Mouse (Mus musculus) retina, postnatal 1 day (tissue): Measurements from ENCODE around the gene Rdh5.

Experiments
- DNase-seq: peaks from one replicate; pipeline ENCODE4 v3.0.0-alpha.2; 2012

Gene Rdh5

GRCm38 (mm10) chr10:128929638-128930378 lies 7.1 kb upstream of the Rdh5 start:
- DNase-seq: no peak

DNA sequence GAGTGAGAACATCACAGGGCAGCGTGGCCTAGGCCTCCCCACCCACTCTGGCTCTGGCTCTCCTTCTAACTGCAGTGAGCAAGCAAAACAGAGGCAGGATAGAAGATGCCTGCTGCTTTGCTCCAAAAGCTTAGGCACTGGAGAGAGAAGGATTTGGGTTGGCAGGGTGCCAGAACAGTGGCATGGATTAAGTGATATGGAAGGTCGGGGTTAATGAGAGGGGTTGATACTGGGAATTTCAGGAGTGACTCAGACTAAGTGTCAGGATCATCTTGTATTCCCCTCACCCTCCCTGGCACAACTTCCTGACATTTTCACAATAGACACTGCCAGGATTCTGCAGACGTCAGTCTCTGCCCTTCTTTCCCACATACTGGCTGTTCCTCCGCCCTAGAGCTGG lies 5.7 kb upstream of the Rdh5 start:
- DNase-seq: peak; percentile 73

DNA sequence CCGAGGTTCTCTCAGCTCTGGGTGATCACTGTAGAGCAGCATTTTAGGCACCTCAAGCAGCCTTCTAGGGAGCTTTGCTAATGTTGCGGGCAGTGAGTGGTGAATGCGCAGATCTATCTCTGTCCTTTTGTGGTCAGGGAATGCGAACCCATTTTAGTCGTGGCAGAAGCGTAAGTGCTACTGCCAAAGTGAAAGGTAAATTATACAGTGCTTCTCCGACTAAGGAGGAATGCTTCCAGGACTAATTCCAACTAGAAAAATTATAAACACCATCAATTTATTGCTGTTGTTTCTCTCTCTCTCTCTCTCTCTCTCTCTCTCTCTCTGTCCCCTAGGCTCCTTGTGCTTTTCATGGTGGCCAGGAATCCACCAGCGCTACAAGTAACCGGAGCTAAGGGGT lies 1.2 kb upstream of the Rdh5 start, which contains the start of gene Bloc1s1:
Gene Bloc1s1 (minus strand): TSS at position 101 of the 400 bp plus-strand sequence.
- DNase-seq: no peak

DNA sequence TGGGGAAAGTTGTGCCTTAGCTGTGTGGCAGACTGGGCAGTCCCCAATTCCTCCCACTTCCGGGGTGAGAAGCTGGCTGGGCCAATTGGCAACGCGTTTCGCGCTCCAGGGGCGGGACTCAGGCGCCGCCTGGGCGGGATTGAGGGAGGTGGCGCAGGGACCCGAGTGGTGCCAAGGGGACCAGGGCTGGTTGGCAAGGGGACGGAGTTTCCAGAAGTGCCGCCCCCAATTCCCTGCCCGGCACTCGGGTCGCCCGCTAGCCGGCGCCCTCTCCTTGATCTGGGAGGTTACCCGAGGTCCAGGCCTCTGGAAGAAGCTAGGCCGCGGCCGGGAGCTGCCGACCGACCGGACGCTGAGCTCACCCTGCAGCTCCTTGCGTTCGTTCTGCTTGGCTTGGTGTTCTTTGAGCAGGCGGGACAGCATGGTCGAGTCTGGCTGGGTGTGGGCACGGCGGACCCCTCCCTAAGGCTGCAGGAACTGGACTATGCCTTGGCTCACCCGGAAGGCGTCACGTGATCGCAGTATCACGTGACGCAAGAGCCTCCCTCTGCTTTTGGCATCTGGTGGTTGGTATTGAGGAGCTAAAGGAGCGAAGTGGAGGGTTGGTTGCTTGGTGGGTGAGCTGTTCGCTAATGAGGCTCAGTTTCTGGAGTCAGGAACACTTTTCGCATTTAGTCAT lies 464 bp upstream of the Rdh5 start:
- DNase-seq: peak; percentile 96

GRCm38 (mm10) chr10:128921883-128922821 lies 536 bp downstream of the Rdh5 start:
- DNase-seq: no peak

- no peak for DNase-seq
These were observed 1.4 kb downstream of the Rdh5 start for GRCm38 (mm10) chr10:128921251-128921650.

- no peak for DNase-seq
These were observed 1.9 kb downstream of the Rdh5 start for GRCm38 (mm10) chr10:128920736-128921161.

- DNase-seq: no peak
These were observed 2.7 kb downstream of the Rdh5 start for GRCm38 (mm10) chr10:128919966-128920365.

- DNase-seq: no peak
These were observed 3.5 kb downstream of the Rdh5 start for GRCm38 (mm10) chr10:128919203-128919631.

DNA sequence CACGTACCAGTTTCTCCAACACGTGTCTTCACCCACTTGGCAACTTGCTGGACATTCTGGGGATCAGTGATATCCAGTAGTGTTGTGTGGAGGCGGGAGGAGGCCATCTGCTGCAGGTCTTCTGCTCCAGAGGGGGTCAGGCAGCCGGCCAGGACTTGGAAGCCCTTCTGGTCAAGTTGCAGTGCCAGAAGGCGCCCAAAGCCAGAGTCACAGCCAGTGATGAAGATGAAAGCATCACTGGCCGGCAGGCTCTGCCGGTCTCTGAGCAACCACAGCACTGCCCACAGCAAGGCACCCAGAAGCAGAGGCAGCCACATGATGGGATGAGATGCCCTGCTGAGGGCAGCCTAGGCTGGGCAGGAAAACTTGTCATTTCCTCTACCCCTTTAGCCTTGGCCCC lies 4.4 kb downstream of the Rdh5 start:
- DNase-seq: no peak

GRCm38 (mm10) chr10:128917400-128917799 lies 5.3 kb downstream of the Rdh5 start:
- DNase-seq: no peak

- DNase-seq: no peak
These were observed 6.0 kb downstream of the Rdh5 start for GRCm38 (mm10) chr10:128916665-128917064.

- DNase-seq: no peak
These were observed 7.1 kb downstream of the Rdh5 start for GRCm38 (mm10) chr10:128915550-128915949.

DNA sequence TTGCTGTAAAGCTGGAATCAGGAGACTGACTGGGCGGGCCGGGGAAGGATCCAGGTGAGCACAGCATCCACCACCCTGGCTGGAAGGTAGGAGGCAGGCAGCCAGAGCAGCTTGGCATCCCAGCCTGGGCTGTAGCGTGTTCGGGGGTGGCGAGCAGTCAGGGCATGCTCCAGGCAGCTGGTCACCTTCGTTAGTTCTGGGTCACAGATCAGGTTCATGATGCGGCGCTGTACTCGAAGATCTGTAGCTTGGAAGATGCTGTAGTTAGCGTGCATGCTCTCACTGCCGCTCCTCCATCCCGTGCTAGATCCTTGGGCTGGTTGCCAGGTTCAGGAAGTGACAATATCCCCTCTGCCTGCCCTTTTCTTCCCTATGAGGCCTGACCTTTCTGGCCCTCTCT lies 9.0 kb downstream of the Rdh5 start:
- DNase-seq: no peak

DNA sequence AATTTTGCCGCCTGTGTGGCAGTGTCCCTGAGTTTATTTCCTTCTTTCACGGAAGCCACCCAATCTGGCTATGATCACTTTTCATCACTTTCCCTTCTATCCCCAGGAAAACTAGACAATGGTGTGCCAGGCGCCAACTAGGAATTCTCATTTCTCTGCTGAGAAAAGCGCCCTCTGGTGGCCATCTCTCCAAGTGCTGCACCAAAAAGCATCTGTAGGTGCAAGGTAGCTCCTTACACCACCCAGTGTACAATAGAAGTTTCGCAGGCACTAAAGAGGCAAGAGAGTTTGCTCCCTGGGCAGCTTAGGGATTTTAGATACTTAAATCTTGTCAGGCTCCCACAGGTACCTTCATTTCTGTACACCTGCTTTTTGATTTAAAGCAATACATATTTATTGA lies 9.5 kb downstream of the Rdh5 start:
- DNase-seq: peak; percentile 94

- DNase-seq: no peak
These were observed 9.9 kb downstream of the Rdh5 start for GRCm38 (mm10) chr10:128912791-128913190.

GRCm38 (mm10) chr10:128912268-128912667 lies 10.4 kb downstream of the Rdh5 start:
- DNase-seq: no peak

DNA sequence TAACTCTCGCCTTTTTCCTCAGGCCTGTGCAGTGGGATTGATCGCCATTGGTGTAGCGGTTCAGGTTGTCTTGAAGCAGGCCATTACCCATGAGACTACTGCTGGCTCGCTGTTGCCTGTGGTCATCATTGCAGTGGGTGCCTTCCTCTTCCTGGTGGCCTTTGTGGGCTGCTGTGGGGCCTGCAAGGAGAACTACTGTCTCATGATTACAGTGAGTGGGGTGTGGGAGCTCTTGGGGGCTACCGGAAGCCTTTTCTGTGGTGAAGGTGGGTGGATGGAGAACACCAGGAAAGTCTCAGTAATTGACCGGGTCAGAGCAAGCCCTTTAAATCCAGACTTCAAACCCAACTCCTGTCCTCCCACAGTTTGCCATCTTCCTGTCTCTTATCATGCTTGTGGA lies 11.3 kb downstream of the Rdh5 start:
- DNase-seq: no peak

GRCm38 (mm10) chr10:128910066-128910841 lies 12.4 kb downstream of the Rdh5 start:
- peak; percentile 42 for DNase-seq

DNA sequence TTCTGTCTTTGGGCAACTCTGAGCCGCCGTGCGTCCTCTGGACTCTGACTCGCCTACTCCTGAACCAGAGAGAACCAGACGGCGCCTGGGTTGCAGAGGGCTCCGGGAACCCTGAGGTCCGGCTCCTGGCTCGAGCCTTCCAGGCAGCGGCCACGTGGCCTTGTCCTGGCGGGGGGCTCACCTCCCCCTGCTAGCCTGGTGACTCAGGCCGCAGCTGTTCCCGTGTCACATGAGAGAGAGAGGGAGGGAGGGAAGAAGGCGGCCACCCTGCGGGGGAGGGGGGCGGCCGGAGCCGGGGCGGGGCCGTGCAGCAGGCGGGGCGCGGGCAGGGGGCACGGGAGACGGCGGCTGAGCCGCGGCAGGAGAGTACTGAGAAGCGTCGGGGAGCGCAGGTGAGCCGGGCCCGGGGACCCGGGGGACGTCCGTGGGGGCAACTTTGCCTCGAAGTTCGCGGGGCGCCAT lies 13.1 kb downstream of the Rdh5 start:
- peak; percentile 94 for DNase-seq

GRCm38 (mm10) chr10:128908778-128909448 lies 13.8 kb downstream of the Rdh5 start:
- DNase-seq: peak; percentile 54

DNA sequence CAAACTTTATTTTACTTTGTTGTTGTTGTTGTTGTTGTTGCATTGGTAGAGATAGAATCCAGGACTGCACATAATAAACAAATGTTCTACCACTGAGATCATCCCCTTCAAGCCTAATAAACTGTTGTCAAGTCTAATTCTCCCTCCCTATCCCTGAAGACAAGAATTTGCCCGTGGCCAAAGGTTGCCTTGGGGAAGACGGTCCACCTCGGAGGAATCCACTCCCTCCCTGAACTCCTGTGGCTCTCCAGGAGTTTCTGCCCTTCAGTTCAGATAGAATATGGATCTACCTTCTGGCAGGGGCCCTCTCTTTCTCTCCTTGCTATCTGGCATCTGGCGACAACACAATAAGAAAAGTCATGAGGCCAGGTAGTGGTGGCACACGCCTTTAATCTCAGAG lies 17.9 kb downstream of the Rdh5 start:
- DNase-seq: no peak
